Mouse (Mus musculus) lung, embryonic 14.5 days (tissue): ENCODE measurements around the gene Cep97. TPM values are rescaled to one million over a fixed set of nuclear protein-coding genes. Genes with fewer than 3 reads are reported as not detected.
A peak's percentile ranks its signal among the peaks of the same experiment; 100 is the strongest.
"Not testable (repeated sequence)": the region's sequence is repeated elsewhere in the genome, so short reads cannot be mapped to it uniquely, and the experiment has no call there.

Experiments
- ATAC-seq: fragments of 200-750 bp; cut with Nextera tagmentation; 2 replicates; pipeline ENCODE4 v1.8.0; 2017; ENCODE audit warnings: mild to moderate bottlenecking, moderate TSS enrichment, moderate library complexity; ENCODE audit not compliant: insufficient read depth
- DNase-seq: peaks from one replicate; pipeline ENCODE4 v3.0.0-alpha.2; 2015
- H3K27ac ChIP-seq: fragments of 300-500 bp; sonication (generic); 2 replicates; pipeline ENCODE4 v1.5.1; 2014; ENCODE audit warnings: low read depth, mild to moderate bottlenecking, moderate library complexity
- H3K27me3 ChIP-seq: fragments of 300-500 bp; sonication (generic); 2 replicates; pipeline ENCODE4 v1.6.1; 2014; ENCODE audit warnings: low read length, control low read depth; ENCODE audit not compliant: insufficient read depth
- H3K36me3 ChIP-seq: fragments of 300-500 bp; sonication (generic); 2 replicates; pipeline ENCODE4 v1.6.1; 2014; ENCODE audit warnings: control low read depth; ENCODE audit not compliant: insufficient read depth
- H3K4me1 ChIP-seq: fragments of 300-500 bp; sonication (generic); 2 replicates; pipeline ENCODE4 v1.6.1; 2014; ENCODE audit warnings: antibody characterized with exemption, control low read depth; ENCODE audit not compliant: insufficient read depth
- H3K4me2 ChIP-seq: fragments of 300-500 bp; sonication (generic); 2 replicates; pipeline ENCODE4 v1.6.1; 2014; ENCODE audit warnings: mild to moderate bottlenecking
- H3K4me3 ChIP-seq: fragments of 300-500 bp; sonication (generic); 2 replicates; pipeline ENCODE4 v1.5.1; 2014; ENCODE audit warnings: low read depth, low read length
- H3K9ac ChIP-seq: fragments of 300-500 bp; sonication (generic); 2 replicates; pipeline ENCODE4 v1.6.1; 2014
- H3K9me3 ChIP-seq: fragments of 300-500 bp; sonication (generic); 2 replicates; pipeline ENCODE4 v1.6.1; 2016; ENCODE audit warnings: low read depth, low read length, control low read depth
- CTCF ChIP-seq: IDR thresholded peaks from 2 replicates; pipeline ENCODE4 v1.5.1; 2016; ENCODE audit warnings: antibody characterized with exemption, low read depth
- WGBS: fragments of 180-500 bp; shearing (Covaris S2); extraction: QIAGEN DNeasy Blood & Tissue Kit; methylation state at CpG from one replicate; pipeline ENCODE4 v1.1.7; 2014; 5-methylcytosine and 5-hydroxymethylcytosine counted together
- polyA plus RNA-seq: library from polyadenylated mRNA; unstranded; fragments of >200 nt; fragmentation: Nextera tagmentation; extraction: Ambion mirVana; gene quantifications from 2 replicates; pipeline ENCODE4 v1.2.1, GENCODE M21; 2014

Cep97 gene
- polyA plus RNA-seq, 1 experiment from 2014 or later, result 14.0 TPM

GRCm38 (mm10) chr16:55861104-55861503 is 73.6 kb downstream of the Cep97 start:
- Histone ChIP-seq H3K9me3 (no peaks in the 10 kb centered on the region), H3K9ac (no peak overlapping the region), H3K4me1 (no peaks in the 10 kb centered on the region), H3K27me3 (no peaks in the 10 kb centered on the region), H3K4me3 (no peak overlapping the region), H3K27ac (no peak overlapping the region), H3K36me3 (0 out of 2 replicates have a peak, but pooled peaks cover 2% of the 10 kb centered on the region), H3K4me2 (no peak overlapping the region)
- DNase-seq (no peak), ATAC-seq (no peak)
- WGBS, result 82% methylated on average over 3 of the region's 3 CpGs
- no peak for TF ChIP-seq CTCF

- H3K9me3 ChIP-seq, H3K4me3 ChIP-seq, H3K4me2 ChIP-seq, H3K27ac ChIP-seq, H3K27me3 ChIP-seq, ATAC-seq, H3K4me1 ChIP-seq, DNase-seq, H3K9ac ChIP-seq, H3K36me3 ChIP-seq: not testable (repeated sequence)
- 81% methylated on average over 4 of the region's 4 CpGs for WGBS
Observed at GRCm38 (mm10) chr16:55859421-55859820, 75.2 kb downstream of the Cep97 start.

- Histone ChIP-seq H3K4me2 (no peak overlapping the region), H3K27ac (no peak overlapping the region), H3K36me3 (no peaks in the 10 kb centered on the region), H3K4me1 (no peaks in the 10 kb centered on the region), H3K4me3 (no peak overlapping the region), H3K9ac (no peak overlapping the region), H3K9me3 (no peaks in the 10 kb centered on the region), H3K27me3 (no peaks in the 10 kb centered on the region)
- ATAC-seq, result peak; percentile 58; the same call in 1 of the 2 replicates
- 61% methylated on average over 6 of the region's 6 CpGs for WGBS
- peak; percentile 68 for TF ChIP-seq CTCF
- peak; percentile 74 for DNase-seq
Observed at GRCm38 (mm10) chr16:55858465-55858864, 76.2 kb downstream of the Cep97 start.

GRCm38 (mm10) chr16:55852943-55853727 is 81.5 kb downstream of the Cep97 start:
- DNase-seq, result peak; percentile 94
- Histone ChIP-seq H3K4me3 (no peak overlapping the region), H3K27me3 (no peaks in the 10 kb centered on the region), H3K4me1 (no peaks in the 10 kb centered on the region), H3K27ac (no peak overlapping the region), H3K36me3 (0 out of 2 replicates have a peak, but pooled peaks cover 4% of the 10 kb centered on the region), H3K4me2 (no peak overlapping the region), H3K9ac (no peak overlapping the region), H3K9me3 (no peaks in the 10 kb centered on the region)
- WGBS, result 49% methylated on average over 19 of the region's 19 CpGs
- TF ChIP-seq CTCF, result peak; percentile 89
- peak; percentile 58; the same call in 1 of the 2 replicates for ATAC-seq

GRCm38 (mm10) chr16:55852515-55852914 is 82.1 kb downstream of the Cep97 start:
- no peaks in the 10 kb centered on the region for H3K4me1 ChIP-seq
- H3K9me3 ChIP-seq, result no peaks in the 10 kb centered on the region
- H3K9ac ChIP-seq, result no peak overlapping the region
- 0 out of 2 replicates have a peak, but pooled peaks cover 4% of the 10 kb centered on the region for H3K36me3 ChIP-seq
- 37% methylated on average over 4 of the region's 4 CpGs for WGBS
- ATAC-seq (no peak; the same call in 1 of the 2 replicates), DNase-seq (no peak)
- H3K27me3 ChIP-seq, result no peaks in the 10 kb centered on the region
- no peak for TF ChIP-seq CTCF
- no peak overlapping the region for H3K4me3 ChIP-seq
- H3K4me2 ChIP-seq, result no peak overlapping the region
- no peak overlapping the region for H3K27ac ChIP-seq

GRCm38 (mm10) chr16:55850485-55850884 is 84.2 kb downstream of the Cep97 start:
- 93% methylated on average over 3 of the region's 3 CpGs for WGBS
- TF ChIP-seq CTCF, result no peak

More at GRCm38 (mm10) chr16:55850485-55850884, 84.2 kb downstream of the Cep97 start:
- Histone ChIP-seq H3K27me3 (no peaks in the 10 kb centered on the region), H3K9me3 (no peaks in the 10 kb centered on the region), H3K4me1 (no peaks in the 10 kb centered on the region), H3K36me3 (0 out of 2 replicates have a peak, but pooled peaks cover 6% of the 10 kb centered on the region), H3K4me3 (no peak overlapping the region), H3K27ac (no peak overlapping the region), H3K4me2 (no peak overlapping the region), H3K9ac (no peak overlapping the region)
- DNase-seq (no peak), ATAC-seq (no peak)

Other genes with a start within 250 kb of the Cep97 start
- gene Nfkbiz, start 96.0 kb downstream of the Cep97 start, polyA plus RNA-seq, result 5.8 and 6.3 TPM in 2 replicates
- gene Nxpe3, start 39.6 kb downstream of the Cep97 start, polyA plus RNA-seq, result 1.4 and 1.7 TPM in 2 replicates
- 845 and 899 TPM in 2 replicates for gene Rpl24, start 31.4 kb upstream of the Cep97 start, polyA plus RNA-seq
- gene Zbtb11, start 39.0 kb upstream of the Cep97 start, polyA plus RNA-seq, result 21.0 and 22.1 TPM in 2 replicates
- gene Pcnp, start 94.9 kb upstream of the Cep97 start, polyA plus RNA-seq, result 231 and 252 TPM in 2 replicates
- gene Trmt10c, start 103.0 kb upstream of the Cep97 start, polyA plus RNA-seq, result 27.5 and 30.2 TPM in 2 replicates
- gene Senp7, start 113.5 kb upstream of the Cep97 start, polyA plus RNA-seq, result 29.6 and 30.3 TPM in 2 replicates